Mouse (Mus musculus): Measurements from ENCODE around the gene Edc4.

Edc4 gene

GRCm38 (mm10) chr8:105874301-105874700 is 6.4 kb upstream of the Edc4 start:
- DNase-seq (ENCODE audit: low spot score) = no peak

DNA sequence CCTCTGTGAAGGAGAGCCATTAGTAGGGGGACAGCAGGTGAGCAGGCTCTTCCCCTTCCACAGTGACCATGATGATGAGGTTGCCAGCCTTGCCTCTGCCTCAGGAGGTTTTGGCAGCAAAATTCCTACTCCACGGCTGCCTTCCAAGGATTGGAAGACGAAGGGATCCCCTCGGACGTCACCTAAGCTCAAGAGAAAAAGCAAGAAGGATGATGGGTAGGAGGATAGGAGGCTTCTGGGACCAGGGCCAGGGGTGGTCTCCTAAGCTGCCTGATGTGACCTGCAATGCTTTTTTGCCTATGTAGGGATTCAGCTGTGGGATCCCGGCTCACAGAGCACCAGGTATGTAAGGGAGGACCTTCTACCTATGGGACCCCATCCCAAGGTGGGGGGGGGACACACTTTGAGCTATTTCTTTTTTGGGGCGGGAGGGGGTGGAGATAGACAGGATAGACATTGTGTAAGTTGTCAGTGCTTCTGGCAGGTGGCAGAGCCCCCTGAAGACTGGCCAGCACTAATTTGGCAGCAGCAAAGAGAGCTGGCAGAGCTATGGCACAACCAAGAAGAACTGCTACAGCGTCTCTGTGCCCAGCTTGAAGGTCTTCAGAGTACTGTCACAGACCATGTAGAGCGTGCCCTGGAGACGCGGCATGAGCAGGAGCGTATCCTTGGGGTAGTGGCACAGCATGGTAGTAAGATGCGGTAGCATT is 9.2 kb downstream of the Edc4 start:
- no peak for DNase-seq (ENCODE audit: low spot score)

DNA sequence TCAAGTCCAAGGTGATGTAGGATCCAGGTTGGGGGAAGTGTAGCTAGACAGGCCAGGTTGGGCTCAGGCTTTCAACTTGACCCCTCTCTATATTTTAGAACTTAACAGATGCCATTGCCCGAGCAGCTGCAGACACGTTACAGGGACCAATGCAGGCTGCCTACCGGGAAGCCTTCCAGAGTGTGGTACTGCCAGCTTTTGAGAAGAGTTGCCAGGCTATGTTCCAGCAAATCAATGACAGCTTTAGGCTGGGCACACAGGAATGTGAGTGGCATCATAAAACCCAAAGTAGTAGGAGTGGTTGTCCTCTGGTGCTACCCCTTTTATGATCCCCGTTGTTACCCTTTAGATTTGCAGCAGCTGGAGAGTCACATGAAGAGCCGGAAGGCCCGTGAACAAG is 10.2 kb downstream of the Edc4 start:
- no peak for DNase-seq (ENCODE audit: low spot score)

DNA sequence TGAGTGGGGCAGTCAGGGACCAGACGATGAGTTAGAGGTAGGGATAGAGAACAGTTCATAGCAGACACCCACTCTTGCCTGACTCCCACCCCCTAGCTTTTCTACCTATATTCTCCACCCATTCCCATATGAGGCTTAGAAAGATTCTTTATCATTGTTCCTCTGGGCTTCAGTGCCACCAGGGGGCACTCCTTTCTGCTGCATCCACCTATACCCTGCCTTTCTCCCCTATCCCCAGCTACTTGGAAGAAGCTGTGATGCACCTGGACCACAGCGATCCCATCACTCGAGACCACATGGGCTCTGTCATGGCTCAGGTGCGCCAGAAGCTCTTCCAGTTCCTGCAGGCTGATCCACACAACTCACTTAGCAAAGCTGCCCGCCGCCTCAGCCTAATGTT is 11.8 kb downstream of the Edc4 start:
- DNase-seq (ENCODE audit: low spot score) = no peak

GRCm38 (mm10) chr8:105893339-105893738 is 12.7 kb downstream of the Edc4 start, which contains the start of gene Nrn1l:
Gene Nrn1l (plus strand): TSS chr8:105893567.
- peak; percentile 78 for DNase-seq (ENCODE audit: low spot score)

GRCm38 (mm10) chr8:105897801-105898480 is 17.3 kb downstream of the Edc4 start:
- no peak for DNase-seq (ENCODE audit: low spot score)

DNA sequence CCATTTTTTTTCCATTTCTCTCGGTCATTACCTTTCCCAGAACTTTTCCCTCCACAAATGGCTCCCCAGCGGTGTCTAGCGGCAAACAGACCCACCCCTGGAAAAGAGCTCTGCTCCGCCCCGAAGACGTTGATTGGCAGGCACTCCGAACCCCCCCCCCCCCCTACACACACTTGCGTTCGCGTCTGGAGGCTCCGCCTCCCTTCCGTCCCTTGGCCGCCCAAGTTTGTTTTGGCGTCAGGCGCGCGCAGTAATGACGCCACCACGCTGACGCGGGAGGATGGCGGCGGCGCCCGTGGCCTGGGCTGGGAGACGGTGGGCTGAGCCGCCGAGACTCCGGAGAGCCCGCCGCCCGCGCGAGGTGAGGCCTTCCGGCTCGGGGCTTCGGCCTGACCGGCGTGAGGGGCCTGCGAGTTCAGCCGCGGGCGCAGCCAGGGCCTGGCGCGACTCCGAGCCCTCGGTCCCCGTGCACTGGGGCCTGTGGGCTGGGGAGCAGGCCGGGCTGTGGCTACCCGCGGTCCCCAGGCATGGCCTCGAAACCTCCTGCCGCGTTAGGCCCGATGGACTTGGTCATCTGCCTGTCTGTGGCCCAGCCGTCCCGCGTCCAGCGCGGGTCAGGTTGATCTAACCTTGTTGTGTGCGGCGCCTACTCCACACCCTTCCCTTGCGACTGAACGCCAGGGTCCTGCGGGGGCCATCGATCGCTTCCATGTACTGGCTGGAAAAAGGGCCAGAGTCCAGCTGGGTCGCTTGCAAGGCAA is 19.7 kb downstream of the Edc4 start, which contains the start of gene Pskh1:
Gene Pskh1, plus strand, starts transcription at position 262 of the 761 bp plus-strand sequence.
- DNase-seq (ENCODE audit: low spot score) = peak; percentile 93

- DNase-seq (ENCODE audit: low spot score) = no peak
Observed at GRCm38 (mm10) chr8:105900941-105901616, 20.4 kb downstream of the Edc4 start.

- no peak for DNase-seq (ENCODE audit: low spot score)
Observed at GRCm38 (mm10) chr8:105919390-105919789, 38.7 kb downstream of the Edc4 start.

GRCm38 (mm10) chr8:105925123-105925522 is 44.4 kb downstream of the Edc4 start:
- DNase-seq (ENCODE audit: low spot score) = no peak

DNA sequence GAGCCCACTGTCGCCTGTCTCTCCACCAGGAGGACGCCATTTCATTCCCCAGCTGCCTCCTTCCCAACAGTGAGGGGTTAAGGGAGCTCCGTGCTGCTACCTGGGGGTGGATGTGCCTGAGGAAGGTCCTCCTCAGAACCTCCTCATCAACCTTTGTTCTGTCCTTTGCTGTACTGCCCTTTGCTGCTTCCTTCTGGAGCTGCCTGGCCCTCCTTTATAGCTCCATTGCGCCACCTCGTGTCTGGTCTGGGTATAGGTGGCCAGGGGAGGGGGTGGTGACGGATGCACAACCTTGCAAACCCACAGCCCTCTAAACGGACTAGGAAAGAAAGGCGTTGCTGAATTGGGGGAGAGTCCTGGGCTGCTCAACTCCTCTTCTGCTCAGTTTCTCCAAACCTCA is 49.9 kb downstream of the Edc4 start:
- peak; percentile 60 for DNase-seq (ENCODE audit: low spot score)

GRCm38 (mm10) chr8:105931271-105931670 is 50.6 kb downstream of the Edc4 start:
- DNase-seq (ENCODE audit: low spot score) = peak; percentile 7

DNA sequence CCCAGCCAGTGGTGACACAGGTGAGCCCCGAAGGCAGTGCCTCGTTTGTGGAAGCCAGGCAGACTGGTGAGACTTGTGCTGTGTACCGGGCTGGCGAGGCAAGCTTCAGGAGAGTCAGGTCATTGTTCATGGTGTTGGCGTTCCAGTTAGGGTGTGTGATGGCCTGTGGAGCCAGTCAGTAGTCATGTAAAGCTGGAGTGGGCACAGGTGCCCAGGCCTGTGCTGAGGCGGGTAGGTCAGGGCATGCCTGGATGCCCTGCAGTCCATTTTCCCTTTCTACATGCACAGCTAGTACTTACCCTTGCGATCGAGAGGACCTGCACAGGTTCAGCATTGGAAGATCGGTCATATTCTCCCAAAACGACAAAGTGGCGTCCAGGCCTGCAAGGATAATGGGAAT is 51.8 kb downstream of the Edc4 start:
- no peak for DNase-seq (ENCODE audit: low spot score)

- no peak for DNase-seq (ENCODE audit: low spot score)
Observed at GRCm38 (mm10) chr8:105933762-105934161, 53.1 kb downstream of the Edc4 start, which contains the start of gene Ctrl. Gene Ctrl (minus strand): TSS chr8:105933862.

DNA sequence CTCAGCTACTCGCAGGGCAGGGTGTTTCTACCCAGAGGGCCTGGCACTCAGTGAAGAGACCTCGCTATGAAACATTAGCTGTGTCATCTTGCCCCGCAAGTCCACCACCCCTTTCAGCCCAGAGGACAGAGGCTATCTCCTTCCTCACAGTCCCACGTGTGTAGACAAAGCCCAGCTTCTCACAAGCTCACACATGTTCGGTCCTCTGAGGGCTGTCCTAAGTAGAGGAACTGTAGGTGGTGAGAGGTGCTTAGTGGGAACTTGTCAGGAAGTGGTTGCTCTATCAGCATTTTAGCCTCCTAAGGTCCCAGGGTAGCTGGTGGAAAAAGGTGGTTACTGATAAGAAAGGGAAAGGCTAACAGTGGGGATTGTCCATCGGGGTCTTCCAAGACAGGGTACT is 54.4 kb downstream of the Edc4 start:
- DNase-seq (ENCODE audit: low spot score) = no peak

DNA sequence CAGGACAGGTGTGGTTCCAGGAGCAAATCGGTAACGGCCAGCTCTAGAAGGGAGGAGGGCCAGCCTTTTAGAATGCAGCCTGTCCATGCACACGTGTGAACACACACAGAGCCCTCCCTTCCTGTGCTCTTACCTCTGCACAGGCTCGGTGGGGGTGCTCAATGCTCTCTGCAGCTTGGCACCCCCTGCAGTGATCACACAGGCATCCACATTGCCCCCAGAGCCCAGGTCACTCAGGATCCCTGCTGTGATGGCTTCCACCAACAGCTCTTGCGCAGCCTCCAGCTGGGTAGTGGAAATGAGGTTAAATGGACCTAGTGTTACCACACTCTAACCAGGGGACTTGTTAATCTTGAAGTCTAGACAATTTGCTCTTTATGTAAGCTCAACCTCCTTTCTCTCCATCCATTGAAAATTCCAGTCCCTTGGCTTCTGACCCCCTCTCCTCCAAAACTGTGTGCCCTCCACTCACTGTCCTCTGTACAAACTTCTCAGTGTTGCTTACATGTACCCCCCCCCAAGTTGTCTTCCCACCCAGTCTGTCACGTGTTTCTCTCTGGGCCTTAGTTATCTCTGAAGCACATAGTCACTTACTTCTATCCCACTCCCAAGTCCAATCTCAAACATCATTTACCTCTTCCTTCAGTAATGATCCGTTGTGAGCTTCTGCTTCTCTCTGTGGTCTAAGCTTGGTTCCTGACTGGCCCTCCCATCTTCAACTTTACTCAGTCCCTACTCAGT is 55.4 kb downstream of the Edc4 start:
- DNase-seq (ENCODE audit: low spot score) = no peak

GRCm38 (mm10) chr8:105936866-105937475 is 56.3 kb downstream of the Edc4 start:
- peak; percentile 86 for DNase-seq (ENCODE audit: low spot score)

DNA sequence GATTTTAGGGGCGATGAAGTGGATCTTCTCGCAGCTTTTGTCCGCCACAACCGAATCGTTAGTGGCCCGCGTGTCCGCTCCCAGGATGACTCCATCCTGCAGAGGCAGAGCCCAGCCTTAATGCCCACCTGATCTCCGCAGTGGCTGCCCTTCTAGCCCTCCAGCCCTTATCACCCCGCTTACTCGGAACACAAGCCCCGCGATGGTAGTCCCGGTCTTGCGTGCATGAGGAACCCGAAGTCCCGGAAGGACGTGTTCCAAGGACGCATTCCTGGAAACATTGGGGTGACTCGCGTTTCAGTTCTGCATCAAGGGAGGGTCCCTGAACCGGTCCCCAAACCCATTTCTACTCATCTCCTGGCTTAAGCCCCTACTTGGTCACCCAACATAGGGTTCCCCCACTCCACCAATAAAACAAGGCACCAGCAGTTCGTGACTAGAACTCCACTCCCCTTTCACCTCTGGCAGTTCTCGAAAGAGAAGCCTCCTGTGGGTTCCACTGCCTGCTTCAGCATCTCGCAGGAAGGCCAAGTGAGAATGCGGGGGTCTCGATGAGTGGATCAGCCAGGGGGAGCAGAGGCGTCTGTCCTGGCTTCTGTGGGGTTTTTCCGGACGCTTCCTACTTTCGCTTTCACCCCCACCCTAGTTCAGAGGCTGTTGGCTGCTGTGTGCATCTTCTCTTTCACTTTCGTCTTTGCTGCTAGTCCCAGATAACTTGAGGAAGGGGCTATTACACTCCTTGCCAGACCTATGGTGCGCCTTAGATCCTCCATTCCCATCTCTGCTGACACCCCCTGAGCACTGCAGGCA is 57.0 kb downstream of the Edc4 start:
- DNase-seq (ENCODE audit: low spot score) = no peak

DNA sequence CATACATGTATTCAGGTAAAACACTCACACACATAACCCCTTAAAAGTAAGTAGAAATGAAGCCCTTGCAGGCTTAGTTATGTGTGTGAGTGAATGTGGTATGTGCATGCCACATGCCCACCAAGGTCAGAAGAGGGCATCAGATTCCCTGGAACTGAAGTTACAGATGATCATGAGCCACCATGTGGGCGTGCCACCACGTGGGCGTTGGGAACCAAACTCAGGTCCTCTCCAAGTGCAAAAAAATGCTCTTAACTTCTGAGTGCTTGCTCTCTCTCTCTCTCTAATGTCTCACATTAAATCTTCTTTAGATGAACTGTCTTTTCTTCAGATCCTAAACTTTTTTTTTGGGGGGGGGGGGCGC is 57.6 kb downstream of the Edc4 start, which contains the start of gene Psmb10:
Gene Psmb10, minus strand, starts transcription at position 139 of the 364 bp plus-strand sequence.
- no peak for DNase-seq (ENCODE audit: low spot score)

DNA sequence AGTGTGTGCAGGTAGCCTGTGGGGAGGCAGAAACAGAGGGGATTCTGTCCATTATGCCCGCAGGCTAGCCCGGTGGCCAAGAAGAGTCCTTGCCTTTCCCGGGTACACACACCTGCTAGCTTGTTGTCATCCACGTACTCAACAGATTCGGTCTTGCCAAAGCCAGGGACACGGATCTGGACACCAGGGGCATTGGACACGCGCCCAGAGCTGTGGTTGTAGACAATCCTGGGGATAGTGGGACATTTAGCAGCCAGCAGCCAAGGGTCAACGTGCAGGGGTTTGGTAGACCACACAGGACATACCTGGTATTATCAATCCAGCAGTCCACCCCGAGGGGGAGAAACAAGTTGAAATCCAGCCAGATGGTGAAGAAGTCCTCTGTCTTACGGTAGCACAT is 61.3 kb downstream of the Edc4 start:
- DNase-seq (ENCODE audit: low spot score) = no peak
